In genomic region chr4:106474241-106474640, GRCm38 (mm10) we compare ENCODE assay signal across 8 mouse cellular contexts. TPM values are rescaled to one million over a fixed set of nuclear protein-coding genes. Genes with fewer than 3 reads are reported as not detected.
DNase-seq lines count a peak whose midpoint lies in the region; ATAC-seq lines count a peak whose summit lies in the region.

No protein-coding gene starts in this region.

- DNase-seq in heart, postnatal 10 days = peak; percentile 32 to 70
- DNase-seq in adrenal gland, postnatal 36 days = peak; percentile 42 to 55
- DNase-seq in embryonic facial prominence, embryonic 10.5 days (ENCODE audit: low spot score) = peak; percentile 71
- DNase-seq in hindbrain, embryonic 11.5 days (ENCODE audit: low spot score) = peak; percentile 87
- peak; percentile 68 to 75 for DNase-seq in layer of hippocampus, postnatal 10 days (ENCODE audit: low spot score in 2 of 2)
- DNase-seq in right cerebral cortex, postnatal 25 days = peak; percentile 56

- no peak overlapping the region for H3K27ac ChIP-seq in heart, embryonic 12.5 days (ENCODE audit: poor library complexity, severe bottlenecking)
- no peak overlapping the region for H3K27ac ChIP-seq in embryonic facial prominence, embryonic 10.5 days (replicated peaks)
- no peak overlapping the region for H3K27ac ChIP-seq in hindbrain, embryonic 11.5 days (ENCODE audit: low read depth, low read length)

- peaks cover 15% of the 10 kb centered on the region for H3K27me3 ChIP-seq in heart, embryonic 12.5 days (replicated peaks)
- 0 out of 2 replicates have a peak, but pooled peaks cover 15% of the 10 kb centered on the region for H3K27me3 ChIP-seq in embryonic facial prominence, embryonic 10.5 days (replicated peaks; ENCODE audit: low read depth, poor library complexity, severe bottlenecking)
- H3K27me3 ChIP-seq in hindbrain, embryonic 11.5 days (ENCODE audit: control insufficient read depth, insufficient read depth, low read length) = no peaks in the 10 kb centered on the region; the same call in 1 of the 2 replicates

- no peaks in the 10 kb centered on the region for H3K4me1 ChIP-seq in heart, embryonic 12.5 days (replicated peaks)
- H3K4me1 ChIP-seq in embryonic facial prominence, embryonic 10.5 days = no peaks in the 10 kb centered on the region
- H3K4me1 ChIP-seq in hindbrain, embryonic 11.5 days (replicated peaks; ENCODE audit: control insufficient read depth, insufficient read depth, low read length) = no peaks in the 10 kb centered on the region

- no peak overlapping the region for H3K4me3 ChIP-seq in heart, embryonic 12.5 days
- no peak overlapping the region for H3K4me3 ChIP-seq in embryonic facial prominence, embryonic 10.5 days
- H3K4me3 ChIP-seq in hindbrain, embryonic 11.5 days (ENCODE audit: low read depth, low read length) = no peak overlapping the region

- intact Hi-C loops in heart, postnatal 10 days (cut with DNase I) = loop anchor here (1.0 kb wide), 1 partner anchor 55 kb away; no protein-coding TSS in a partner anchor

- H3K4me2 ChIP-seq in heart, embryonic 12.5 days = no peak overlapping the region
- H3K4me2 ChIP-seq in hindbrain, embryonic 11.5 days (replicated peaks; ENCODE audit: low read depth, low read length) = no peak overlapping the region

- WGBS in heart, embryonic 12.5 days = 2% methylated on average over 6 of the region's 6 CpGs
- 8% methylated on average over 6 of the region's 6 CpGs for WGBS in embryonic facial prominence, embryonic 10.5 days
- 7% methylated on average over 6 of the region's 6 CpGs for WGBS in hindbrain, embryonic 11.5 days

- no peaks in the 10 kb centered on the region for H3K36me3 ChIP-seq in heart, embryonic 12.5 days
- H3K36me3 ChIP-seq in embryonic facial prominence, embryonic 10.5 days (replicated peaks) = no peaks in the 10 kb centered on the region
- H3K36me3 ChIP-seq in hindbrain, embryonic 11.5 days (ENCODE audit: control insufficient read depth, insufficient read depth, low read length) = no peaks in the 10 kb centered on the region

- no peak overlapping the region for H3K9ac ChIP-seq in heart, embryonic 12.5 days
- no peak overlapping the region for H3K9ac ChIP-seq in hindbrain, embryonic 11.5 days (ENCODE audit: low read depth, low read length)

- no peak for ATAC-seq in heart, embryonic 12.5 days (ENCODE audit: insufficient number of reproducible peaks, low FRiP score)
- ATAC-seq in hindbrain, embryonic 11.5 days (ENCODE audit: low FRiP score) = peak; percentile 59
- peak; percentile 77 for ATAC-seq in megakaryocyte-erythroid progenitor cell, adult 5-6 weeks (replicated peaks; ENCODE audit: low FRiP score, low TSS enrichment, poor library complexity, severe bottlenecking)

- H3K9me3 ChIP-seq in heart, embryonic 12.5 days (replicated peaks) = no peaks in the 10 kb centered on the region
- H3K9me3 ChIP-seq in embryonic facial prominence, embryonic 10.5 days = no peaks in the 10 kb centered on the region
- H3K9me3 ChIP-seq in hindbrain, embryonic 11.5 days (ENCODE audit: control insufficient read depth, low read length) = no peaks in the 10 kb centered on the region

RNA-seq across cellular contexts. Expression of gene Pcsk9, which starts 10.1 kb away (rescaled TPM):
- not detected for total RNA-seq in heart, postnatal 10 days (2021)
- 0.54 and 1.2 TPM in 2 replicates for polyA plus RNA-seq in heart, embryonic 12.5 days (2016; fragmentation: Nextera tagmentation; extraction: Ambion mirVana)
- under 1 TPM in 1 of 2 experiments, not detected in 1; 0.33 TPM for total RNA-seq in adrenal gland, postnatal 36 days (2021)
- 1.6 and 3.3 TPM in 2 replicates for polyA plus RNA-seq in embryonic facial prominence, embryonic 10.5 days (2016; fragmentation: Nextera tagmentation; extraction: Ambion mirVana)
- polyA plus RNA-seq in hindbrain, embryonic 11.5 days (2014; fragmentation: Nextera tagmentation; extraction: Ambion mirVana) = 0.68 and 0.81 TPM in 2 replicates
- 1 to 10 TPM; 1.2 to 1.3 TPM for total RNA-seq in layer of hippocampus, postnatal 10 days (2021)
- not detected in 2 replicates for total RNA-seq in megakaryocyte-erythroid progenitor cell, adult 5-6 weeks (2014; fragmentation: Nextera tagmentation)
- total RNA-seq in megakaryocyte-erythroid progenitor cell, adult 5-6 weeks (2017) = not detected in 2 replicates

RNA-seq across cellular contexts. Expression of gene Bsnd, which starts 17.8 kb away (rescaled TPM):
- not detected for total RNA-seq in heart, postnatal 10 days (2021)
- not detected in 2 replicates for polyA plus RNA-seq in heart, embryonic 12.5 days (2016; fragmentation: Nextera tagmentation; extraction: Ambion mirVana)
- total RNA-seq in adrenal gland, postnatal 36 days (2021) = not detected
- polyA plus RNA-seq in embryonic facial prominence, embryonic 10.5 days (2016; fragmentation: Nextera tagmentation; extraction: Ambion mirVana) = not detected in 2 replicates
- polyA plus RNA-seq in hindbrain, embryonic 11.5 days (2014; fragmentation: Nextera tagmentation; extraction: Ambion mirVana) = not detected in 2 replicates
- not detected for total RNA-seq in layer of hippocampus, postnatal 10 days (2021)
- not detected in 2 replicates for total RNA-seq in megakaryocyte-erythroid progenitor cell, adult 5-6 weeks (2014; fragmentation: Nextera tagmentation)
- not detected in 2 replicates for total RNA-seq in megakaryocyte-erythroid progenitor cell, adult 5-6 weeks (2017)
